Mouse (Mus musculus) CH12.LX (cell line): ENCODE measurements around the gene Nccrp1. TPM values are rescaled to one million over a fixed set of nuclear protein-coding genes. Genes with fewer than 3 reads are reported as not detected.

Experiments used
- DNase-seq: peaks from one replicate; pipeline ENCODE4 v3.0.0-alpha.2; 2013; ENCODE audit errors: extremely low read depth
- H3K27ac ChIP-seq: 2 replicates; pipeline ENCODE4 v1.5.1; 2012; ENCODE audit warnings: low read depth, mild to moderate bottlenecking, control low read depth, moderate library complexity; ENCODE audit not compliant: insufficient read depth
- H3K27me3 ChIP-seq: replicated peaks from 2 replicates; pipeline ENCODE3; 2012; ENCODE audit warnings: inconsistent platforms
- H3K36me3 ChIP-seq, 2 experiments: replicated peaks in 1 of 2; 2 replicates each; pipeline versions ENCODE3 to v1.6.1; 2012; ENCODE audit warnings: inconsistent platforms in 1 of 2, low read length in 1 of 2, mild to moderate bottlenecking in 1 of 2, mixed read lengths in 1 of 2, moderate library complexity in 1 of 2; ENCODE audit not compliant: control insufficient read depth in 1 of 2, insufficient read depth in 1 of 2
- H3K4me1 ChIP-seq, 2 experiments: 2 replicates each; pipeline ENCODE4 v1.6.1; 2012; ENCODE audit warnings: inconsistent platforms in 1 of 2, moderate library complexity in 1 of 2; ENCODE audit not compliant: insufficient read depth in 2 of 2, control insufficient read depth in 1 of 2
- H3K4me2 ChIP-seq: 2 replicates; pipeline ENCODE4 v1.6.1; 2012; ENCODE audit warnings: low read depth, mild to moderate bottlenecking, control low read depth; ENCODE audit not compliant: poor library complexity, insufficient read depth, severe bottlenecking
- H3K4me3 ChIP-seq, 3 experiments: fragments of 150-350 bp in 1 of 3; sonication (generic) in 1 of 3; replicated peaks in 1 of 3; 2 replicates each; pipeline versions ENCODE3 to v1.5.1; 2011 to 2012; ENCODE audit warnings: low read depth in 2 of 3, low read length in 2 of 3, mild to moderate bottlenecking in 2 of 3, moderate library complexity in 2 of 3, control low read depth in 1 of 3, improper control_type of control experiment in 1 of 3, inconsistent platforms in 1 of 3, mixed read lengths in 1 of 3; ENCODE audit not compliant: poor library complexity in 1 of 3
- H3K79me2 ChIP-seq: replicated peaks from 2 replicates; pipeline ENCODE4 v1.6.1; 2012; ENCODE audit warnings: mild to moderate bottlenecking, moderate library complexity; ENCODE audit not compliant: control insufficient read depth, poor library complexity, insufficient read depth, severe bottlenecking; ENCODE audit errors: extremely low read depth
- H3K9ac ChIP-seq: 2 replicates; pipeline ENCODE4 v1.6.1; 2012; ENCODE audit warnings: low read depth, mild to moderate bottlenecking, control low read depth, moderate library complexity; ENCODE audit not compliant: insufficient read depth
- H3K9me3 ChIP-seq: replicated peaks from 2 replicates; pipeline ENCODE3; 2012; ENCODE audit warnings: low read length, inconsistent platforms, mixed read lengths
- CHD1 ChIP-seq: IDR thresholded peaks from 2 replicates; pipeline ENCODE4 v1.6.1; 2012; ENCODE audit warnings: low read depth, low read length, improper control_type of control experiment, inconsistent platforms
- CHD2 ChIP-seq: IDR thresholded peaks from 2 replicates; pipeline ENCODE4 v1.6.1; 2011; ENCODE audit warnings: low read length, improper control_type of control experiment
- CTCF ChIP-seq, 2 experiments: IDR thresholded peaks in 1 of 2; conservative IDR thresholded peaks in 1 of 2; 2 replicates each; pipeline ENCODE4 v1.5.1; 2011 to 2012; ENCODE audit warnings: low read depth in 2 of 2, low read length in 2 of 2, improper control_type of control experiment in 1 of 2, inconsistent platforms in 1 of 2, mild to moderate bottlenecking in 1 of 2, moderate library complexity in 1 of 2
- E2F4 ChIP-seq: IDR thresholded peaks from 2 replicates; pipeline ENCODE4 v1.6.1; 2011; ENCODE audit warnings: low read depth, low read length, improper control_type of control experiment; ENCODE audit not compliant: insufficient replicate concordance
- ELF1 ChIP-seq: IDR thresholded peaks from 2 replicates; pipeline ENCODE4 v1.6.1; 2014; ENCODE audit warnings: low read depth, mild to moderate bottlenecking, inconsistent platforms, low read length, improper control_type of control experiment
- EP300 ChIP-seq: IDR thresholded peaks from 2 replicates; pipeline ENCODE4 v1.6.1; 2011; ENCODE audit warnings: low read length, improper control_type of control experiment
- ETS1 ChIP-seq: conservative IDR thresholded peaks from 2 replicates; pipeline ENCODE4 v1.6.1; 2012; ENCODE audit warnings: low read depth, mild to moderate bottlenecking, inconsistent platforms, low read length, improper control_type of control experiment, moderate library complexity
- HCFC1 ChIP-seq: IDR thresholded peaks from 2 replicates; pipeline ENCODE4 v1.6.1; 2012; ENCODE audit warnings: low read depth, mild to moderate bottlenecking, inconsistent platforms, low read length, improper control_type of control experiment
- JUN ChIP-seq: IDR thresholded peaks from 2 replicates; pipeline ENCODE4 v1.6.1; 2011; ENCODE audit warnings: low read depth, mild to moderate bottlenecking, low read length, improper control_type of control experiment, moderate library complexity; ENCODE audit not compliant: insufficient read depth
- KAT2A ChIP-seq: IDR thresholded peaks from 2 replicates; pipeline ENCODE4 v1.6.1; 2012; ENCODE audit warnings: low read length, improper control_type of control experiment, inconsistent platforms; ENCODE audit not compliant: insufficient replicate concordance
- MAFK ChIP-seq: IDR thresholded peaks from 2 replicates; pipeline ENCODE4 v1.6.1; 2011; ENCODE audit warnings: low read length, improper control_type of control experiment; ENCODE audit not compliant: insufficient replicate concordance
- MAX ChIP-seq: IDR thresholded peaks from 2 replicates; pipeline ENCODE4 v1.6.1; 2011; ENCODE audit warnings: low read length, improper control_type of control experiment
- MAZ ChIP-seq: IDR thresholded peaks from 2 replicates; pipeline ENCODE4 v1.6.1; 2012; ENCODE audit warnings: low read depth, mild to moderate bottlenecking, inconsistent platforms, low read length, improper control_type of control experiment, moderate library complexity
- MXI1 ChIP-seq: IDR thresholded peaks from 2 replicates; pipeline ENCODE4 v1.6.1; 2011; ENCODE audit warnings: mild to moderate bottlenecking, low read depth, low read length, improper control_type of control experiment
- MYC ChIP-seq: IDR thresholded peaks from 2 replicates; pipeline ENCODE4 v1.6.1; 2011; ENCODE audit warnings: low read depth, mild to moderate bottlenecking, improper control_type of control experiment, low read length
- NELFE ChIP-seq: IDR thresholded peaks from 2 replicates; pipeline ENCODE4 v1.6.1; 2011; ENCODE audit warnings: low read depth, low read length, improper control_type of control experiment
- POLR2A ChIP-seq: IDR thresholded peaks from 2 replicates; pipeline ENCODE4 v1.6.1; 2011; ENCODE audit warnings: low read depth, mild to moderate bottlenecking, improper control_type of control experiment, low read length
- RAD21 ChIP-seq: IDR thresholded peaks from 2 replicates; pipeline ENCODE4 v1.6.1; 2011; ENCODE audit warnings: low read depth, mild to moderate bottlenecking, low read length, improper control_type of control experiment, moderate library complexity
- RCOR1 ChIP-seq: conservative IDR thresholded peaks from 2 replicates; pipeline ENCODE4 v1.6.1; 2012; ENCODE audit warnings: low read depth, mild to moderate bottlenecking, inconsistent platforms, low read length, improper control_type of control experiment
- SMC3 ChIP-seq: IDR thresholded peaks from 2 replicates; pipeline ENCODE4 v1.6.1; 2011; ENCODE audit warnings: low read depth, low read length, improper control_type of control experiment
- TCF12 ChIP-seq: IDR thresholded peaks from 2 replicates; pipeline ENCODE4 v1.6.1; 2014; ENCODE audit warnings: low read depth, mild to moderate bottlenecking, inconsistent platforms, low read length, improper control_type of control experiment
- USF1 ChIP-seq: IDR thresholded peaks from 2 replicates; pipeline ENCODE4 v1.6.1; 2014; ENCODE audit warnings: low read depth, mild to moderate bottlenecking, inconsistent platforms, low read length, improper control_type of control experiment
- USF2 ChIP-seq: conservative IDR thresholded peaks from 2 replicates; pipeline ENCODE4 v1.6.1; 2011; ENCODE audit warnings: low read depth, low read length, improper control_type of control experiment
- ZNF384 ChIP-seq: IDR thresholded peaks from 2 replicates; pipeline ENCODE4 v1.6.1; 2012; ENCODE audit warnings: low read depth, low read length, improper control_type of control experiment, inconsistent platforms
- dilution Hi-C: fragments of 300-500 bp; cut with MboI; formaldehyde crosslinking; loops from 2 replicates; pipeline ENCODE4 v1.14.3; 2020; ENCODE audit warnings: low sequenced_read_pairs; ENCODE audit not compliant: extremely low pct_unique_long_range_greater_than_20kb, extremely low pct_ligation_motif_present
- in situ Hi-C: fragments of 300-500 bp; cut with MboI; formaldehyde crosslinking; loops from 3 replicates; pipeline ENCODE4 v1.14.3; 2019; ENCODE audit warnings: low sequenced_read_pairs, low pct_ligation_motif_present, low pct_unique_long_range_greater_than_20kb, mixed read lengths
- polyA plus RNA-seq: library from polyadenylated mRNA; unstranded; fragments of >175 nt; gene quantifications from 2 replicates; pipeline ENCODE4 v1.2.1, GENCODE M21; 2012; ENCODE audit warnings: low read depth; ENCODE audit not compliant: insufficient read length
- total RNA-seq, 2 experiments: library from RNA; depleted of rRNA; stranded (reverse); fragments of 300-350 nt in 1 of 2; fragments of >200 nt in 1 of 2; gene quantifications; 2 replicates each; pipeline ENCODE4 v1.2.3; 2012 to 2014

Nccrp1 gene
- total and polyA plus RNA-seq, 3 experiments = not detected

DNA sequence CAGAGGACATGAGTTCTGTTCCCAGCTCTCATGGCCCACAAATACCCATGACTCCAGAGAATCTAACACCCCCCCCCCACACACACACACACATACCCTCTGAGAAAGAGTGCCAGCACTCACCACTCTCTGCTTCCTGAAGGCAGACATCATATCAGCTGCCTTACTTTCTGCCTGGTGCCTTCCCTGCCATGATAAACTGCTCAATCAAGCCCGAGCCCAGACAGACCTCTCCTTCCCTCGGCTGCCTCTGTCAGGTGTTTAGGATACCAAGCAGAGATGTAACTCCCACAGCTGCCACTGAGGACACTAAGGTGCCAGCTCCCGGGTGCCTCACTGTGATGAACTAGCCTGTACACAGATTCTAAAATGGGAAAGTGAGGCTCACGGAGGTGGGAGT, 37.4 kb upstream of the Nccrp1 start:
- Histone ChIP-seq H3K27me3 (no peaks in the 10 kb centered on the region), H3K9me3 (peaks cover 2% of the 10 kb centered on the region), H3K4me1 (peaks cover 2 to 50% of the 10 kb centered on the region in 2 experiments; a peak in 3 of 4 replicates), H3K4me3 (no peak overlapping the region), H3K79me2 (no peaks in the 10 kb centered on the region), H3K9ac (no peak overlapping the region), H3K27ac (no peak overlapping the region), H3K36me3 (peaks cover 2 to 47% of the 10 kb centered on the region in 2 experiments), H3K4me2 (no peak overlapping the region)
- DNase-seq = no peak
- in situ Hi-C loops = no loop called here
- TF ChIP-seq ZNF384 = no peak
- TF ChIP-seq RCOR1 = no peak
- no peak for TF ChIP-seq E2F4
- TF ChIP-seq ELF1 = no peak
- TF ChIP-seq POLR2A = no peak
- TF ChIP-seq USF1 = no peak
- no peak for TF ChIP-seq USF2
- no peak for TF ChIP-seq KAT2A
- no peak for TF ChIP-seq SMC3
- TF ChIP-seq EP300 = no peak
- TF ChIP-seq MAZ = no peak
- TF ChIP-seq MYC = no peak
- TF ChIP-seq MXI1 = no peak
- no peak for TF ChIP-seq ETS1
- no peak for TF ChIP-seq TCF12
- TF ChIP-seq NELFE = no peak
- no peak for TF ChIP-seq CHD2
- dilution Hi-C loops = no loop called here

GRCm38 (mm10) chr7:28583570-28584344, 36.7 kb upstream of the Nccrp1 start:
- Histone ChIP-seq H3K4me2 (no peak overlapping the region), H3K79me2 (no peaks in the 10 kb centered on the region), H3K27me3 (no peaks in the 10 kb centered on the region), H3K4me1 (peaks cover 2 to 49% of the 10 kb centered on the region in 2 experiments), H3K36me3 (peaks cover 3 to 54% of the 10 kb centered on the region in 2 experiments), H3K27ac (no peak overlapping the region), H3K4me3 (no peak overlapping the region), H3K9ac (no peak overlapping the region), H3K9me3 (peaks cover 2% of the 10 kb centered on the region)
- dilution Hi-C loops (no loop called here), in situ Hi-C loops (no loop called here)
- no peak for TF ChIP-seq RAD21
- no peak for TF ChIP-seq CTCF (conservative IDR thresholded peaks at IDR 0.05 in 1 of 2, IDR thresholded peaks at IDR 0.05 in 1 of 2; ENCODE audit: low read depth in 2 of 2, low read length in 2 of 2)
- no peak for TF ChIP-seq CHD1
- no peak for TF ChIP-seq SMC3
- TF ChIP-seq MYC = no peak
- TF ChIP-seq MAX = no peak
- no peak for TF ChIP-seq ZNF384
- TF ChIP-seq JUN = no peak
- no peak for TF ChIP-seq HCFC1
- TF ChIP-seq ELF1 = no peak
- TF ChIP-seq MAFK = no peak
- no peak for TF ChIP-seq NELFE
- TF ChIP-seq E2F4 = no peak
- DNase-seq = no peak
